Mouse (Mus musculus) neural tube, embryonic 11.5 days (tissue): ENCODE results near the gene Pramel1. TPM values are rescaled to one million over a fixed set of nuclear protein-coding genes. Genes with fewer than 3 reads are reported as not detected.
"Not testable (repeated sequence)": the region's sequence is repeated elsewhere in the genome, so short reads cannot be mapped to it uniquely, and the experiment has no call there.

Experiments
- ATAC-seq: fragments of 200-750 bp; cut with Nextera tagmentation; 2 replicates; pipeline ENCODE4 v1.8.0; 2017; ENCODE audit warnings: moderate number of reproducible peaks, mild to moderate bottlenecking, moderate TSS enrichment, moderate library complexity; ENCODE audit not compliant: insufficient read depth, low FRiP score, low TSS enrichment
- DNase-seq: peaks from one replicate; pipeline ENCODE4 v3.0.0-alpha.2; 2015; ENCODE audit warnings: low spot score
- H3K27ac ChIP-seq: fragments of 300-500 bp; sonication (generic); 2 replicates; pipeline ENCODE4 v1.5.1; 2014; ENCODE audit warnings: low read depth, mild to moderate bottlenecking, low read length
- H3K27me3 ChIP-seq: fragments of 300-500 bp; sonication (generic); 2 replicates; pipeline ENCODE4 v1.6.1; 2014; ENCODE audit warnings: mild to moderate bottlenecking, low read length, mixed read lengths; ENCODE audit not compliant: control insufficient read depth, insufficient read depth
- H3K36me3 ChIP-seq: fragments of 300-500 bp; sonication (generic); 2 replicates; pipeline ENCODE4 v1.6.1; 2014; ENCODE audit warnings: mild to moderate bottlenecking, low read length, moderate library complexity, mixed read lengths; ENCODE audit not compliant: control insufficient read depth, insufficient read depth
- H3K4me1 ChIP-seq: fragments of 300-500 bp; sonication (generic); 2 replicates; pipeline ENCODE4 v1.6.1; 2014; ENCODE audit warnings: low read length, mixed read lengths; ENCODE audit not compliant: control insufficient read depth, insufficient read depth
- H3K4me2 ChIP-seq: fragments of 300-500 bp; sonication (generic); 2 replicates; pipeline ENCODE4 v1.6.1; 2014; ENCODE audit warnings: low read depth, mild to moderate bottlenecking, moderate library complexity
- H3K4me3 ChIP-seq: fragments of 300-500 bp; sonication (generic); 2 replicates; pipeline ENCODE4 v1.5.1; 2014; ENCODE audit warnings: low read depth, low read length
- H3K9ac ChIP-seq: fragments of 300-500 bp; sonication (generic); 2 replicates; pipeline ENCODE4 v1.6.1; 2014; ENCODE audit warnings: mild to moderate bottlenecking, low read length
- H3K9me3 ChIP-seq: fragments of 300-500 bp; sonication (generic); 2 replicates; pipeline ENCODE4 v1.6.1; 2016; ENCODE audit warnings: low read length; ENCODE audit not compliant: control insufficient read depth
- WGBS: fragments of 180-500 bp; shearing (Covaris S2); extraction: QIAGEN DNeasy Blood & Tissue Kit; methylation state at CpG from one replicate; pipeline ENCODE4 v1.1.7; 2014; 5-methylcytosine and 5-hydroxymethylcytosine counted together
- polyA plus RNA-seq: library from polyadenylated mRNA; unstranded; fragments of >200 nt; fragmentation: Nextera tagmentation; extraction: Ambion mirVana; gene quantifications from 2 replicates; pipeline ENCODE4 v1.2.1, GENCODE M21; 2014

Pramel1 gene
- polyA plus RNA-seq, result not detected in 2 replicates

- Histone ChIP-seq H3K27me3 (no peaks in the 10 kb centered on the region), H3K4me2 (no peak within 1 kb of the TSS), H3K9ac (no peak within 1 kb of the TSS), H3K9me3 (no peaks in the 10 kb centered on the region), H3K27ac (no peak within 1 kb of the TSS), H3K4me1 (no peaks in the 10 kb centered on the region), H3K4me3 (no peak within 1 kb of the TSS), H3K36me3 (no peaks in the 10 kb centered on the region)
- DNase-seq (no peak), ATAC-seq (no peak)
- WGBS, result 81% methylated on average over 26 of the region's 26 CpGs
Measured at GRCm38 (mm10) chr4:143394181-143394580, at the start of gene Pramel1. Gene Pramel1, plus strand, starts transcription at chr4:143394428.

- H3K4me3 ChIP-seq, ATAC-seq, H3K4me2 ChIP-seq, H3K4me1 ChIP-seq, H3K36me3 ChIP-seq, DNase-seq, H3K9ac ChIP-seq, H3K9me3 ChIP-seq, H3K27ac ChIP-seq: not testable (repeated sequence)
- H3K27me3 ChIP-seq, result peaks cover 24% of the 10 kb centered on the region
- WGBS, result 90% methylated on average over 5 of the region's 5 CpGs
Measured at GRCm38 (mm10) chr4:143345491-143345890, 48.7 kb upstream of the Pramel1 start.

GRCm38 (mm10) chr4:143348678-143349077, 45.5 kb upstream of the Pramel1 start:
- Histone ChIP-seq H3K36me3 (no peaks in the 10 kb centered on the region), H3K27ac (no peak overlapping the region), H3K4me1 (peaks cover 11% of the 10 kb centered on the region), H3K27me3 (peaks cover 38% of the 10 kb centered on the region), H3K9ac (no peak overlapping the region), H3K4me3 (no peak overlapping the region), H3K9me3 (no peaks in the 10 kb centered on the region), H3K4me2 (no peak overlapping the region)
- WGBS, result 19% methylated on average over 5 of the region's 5 CpGs
- ATAC-seq (no peak), DNase-seq (no peak)

GRCm38 (mm10) chr4:143349484-143349906, 44.7 kb upstream of the Pramel1 start, which contains the start of gene Lrrc38:
Gene Lrrc38, plus strand, starts transcription at chr4:143349757.
- no peaks in the 10 kb centered on the region for H3K36me3 ChIP-seq
- H3K27me3 ChIP-seq, result peaks cover 38% of the 10 kb centered on the region
- no peaks in the 10 kb centered on the region for H3K9me3 ChIP-seq
- WGBS, result 0% methylated on average over 19 of the region's 19 CpGs
- H3K4me3 ChIP-seq, result peak within 1 kb of the TSS; percentile 49
- peak; percentile 41 for ATAC-seq
- H3K9ac ChIP-seq, result peak within 1 kb of the TSS; percentile 49
- 0 out of 2 replicates have a peak within 1 kb of the TSS, but pooled peaks have one; percentile 14 for H3K27ac ChIP-seq
- peak; percentile 34 for DNase-seq
- H3K4me1 ChIP-seq, result peaks cover 11% of the 10 kb centered on the region
- H3K4me2 ChIP-seq, result peak within 1 kb of the TSS; percentile 95

- Histone ChIP-seq H3K27me3 (peaks cover 38% of the 10 kb centered on the region), H3K36me3 (no peaks in the 10 kb centered on the region), H3K4me3 (peak overlapping the region; percentile 49), H3K4me2 (peak overlapping the region; percentile 95), H3K4me1 (peaks cover 11% of the 10 kb centered on the region), H3K9me3 (no peaks in the 10 kb centered on the region), H3K9ac (peak overlapping the region; percentile 49), H3K27ac (no peak overlapping the region)
- DNase-seq (peak; percentile 42), ATAC-seq (peak; percentile 43; the same call in 1 of the 2 replicates)
- 3% methylated on average over 72 of the region's 72 CpGs for WGBS
Measured at GRCm38 (mm10) chr4:143350047-143351015, 43.9 kb upstream of the Pramel1 start.

GRCm38 (mm10) chr4:143352301-143352700, 41.9 kb upstream of the Pramel1 start:
- DNase-seq (no peak), ATAC-seq (no peak)
- Histone ChIP-seq H3K27me3 (peaks cover 38% of the 10 kb centered on the region), H3K4me2 (no peak overlapping the region), H3K4me3 (no peak overlapping the region), H3K9ac (no peak overlapping the region), H3K4me1 (peaks cover 11% of the 10 kb centered on the region), H3K27ac (no peak overlapping the region), H3K9me3 (no peaks in the 10 kb centered on the region), H3K36me3 (no peaks in the 10 kb centered on the region)
- 77% methylated on average over 4 of the region's 4 CpGs for WGBS

GRCm38 (mm10) chr4:143361520-143361919, 32.7 kb upstream of the Pramel1 start:
- Histone ChIP-seq H3K9me3 (no peaks in the 10 kb centered on the region), H3K9ac (no peak overlapping the region), H3K27ac (no peak overlapping the region), H3K4me3 (no peak overlapping the region), H3K27me3 (no peaks in the 10 kb centered on the region), H3K36me3 (no peaks in the 10 kb centered on the region), H3K4me1 (no peaks in the 10 kb centered on the region), H3K4me2 (no peak overlapping the region)
- DNase-seq (no peak), ATAC-seq (no peak)
- 64% methylated on average over 10 of the region's 10 CpGs for WGBS

- Histone ChIP-seq H3K9me3 (no peaks in the 10 kb centered on the region), H3K4me2 (no peak overlapping the region), H3K4me3 (no peak overlapping the region), H3K9ac (no peak overlapping the region), H3K27me3 (no peaks in the 10 kb centered on the region), H3K27ac (no peak overlapping the region), H3K4me1 (no peaks in the 10 kb centered on the region), H3K36me3 (no peaks in the 10 kb centered on the region)
- DNase-seq (no peak), ATAC-seq (no peak)
- 42% methylated on average over 15 of the region's 15 CpGs for WGBS
Measured at GRCm38 (mm10) chr4:143366415-143367041, 27.7 kb upstream of the Pramel1 start.
